Mouse (Mus musculus) embryonic facial prominence, embryonic 13.5 days (tissue): ENCODE measurements around the gene Gabpb2. TPM values are rescaled to one million over a fixed set of nuclear protein-coding genes. Genes with fewer than 3 reads are reported as not detected.

Experiments used
- ATAC-seq: fragments of 200-750 bp; cut with Nextera tagmentation; 2 replicates; pipeline ENCODE4 v1.8.0; 2017; ENCODE audit warnings: low read depth; ENCODE audit not compliant: insufficient number of reproducible peaks, insufficient read depth, low FRiP score, low TSS enrichment
- H3K27ac ChIP-seq: fragments of 300-500 bp; sonication (generic); 2 replicates; pipeline ENCODE4 v1.5.1; 2015; ENCODE audit warnings: moderate library complexity, mild to moderate bottlenecking, inconsistent platforms
- H3K27me3 ChIP-seq: fragments of 300-500 bp; sonication (generic); 2 replicates; pipeline ENCODE4 v1.6.1; 2015; ENCODE audit warnings: mild to moderate bottlenecking, inconsistent platforms
- H3K36me3 ChIP-seq: fragments of 300-500 bp; sonication (generic); 2 replicates; pipeline ENCODE4 v1.6.1; 2015; ENCODE audit warnings: mild to moderate bottlenecking, inconsistent platforms
- H3K4me1 ChIP-seq: fragments of 300-500 bp; sonication (generic); 2 replicates; pipeline ENCODE4 v1.6.1; 2015; ENCODE audit warnings: inconsistent platforms
- H3K4me2 ChIP-seq: fragments of 300-500 bp; sonication (generic); 2 replicates; pipeline ENCODE4 v1.6.1; 2015; ENCODE audit warnings: moderate library complexity, mild to moderate bottlenecking, inconsistent platforms
- H3K4me3 ChIP-seq: fragments of 300-500 bp; sonication (generic); 2 replicates; pipeline ENCODE4 v1.5.1; 2015; ENCODE audit warnings: mild to moderate bottlenecking, inconsistent platforms
- H3K9ac ChIP-seq: fragments of 300-500 bp; sonication (generic); 2 replicates; pipeline ENCODE4 v1.6.1; 2015; ENCODE audit warnings: mild to moderate bottlenecking, inconsistent platforms
- H3K9me3 ChIP-seq: fragments of 300-500 bp; sonication (generic); 2 replicates; pipeline ENCODE4 v1.6.1; 2016; ENCODE audit warnings: inconsistent platforms
- WGBS: fragments of 180-500 bp; shearing (Covaris S2); methylation state at CpG from one replicate; pipeline ENCODE4 v1.1.7; 2015; ENCODE audit warnings: mixed read lengths; 5-methylcytosine and 5-hydroxymethylcytosine counted together
- polyA plus RNA-seq: library from polyadenylated mRNA; unstranded; fragments of >200 nt; fragmentation: Nextera tagmentation; extraction: Ambion mirVana; gene quantifications from 2 replicates; pipeline ENCODE4 v1.2.1, GENCODE M21; 2015

The Gabpb2 gene
- polyA plus RNA-seq, 1 experiment from 2014 or later: 13.9 TPM

DNA sequence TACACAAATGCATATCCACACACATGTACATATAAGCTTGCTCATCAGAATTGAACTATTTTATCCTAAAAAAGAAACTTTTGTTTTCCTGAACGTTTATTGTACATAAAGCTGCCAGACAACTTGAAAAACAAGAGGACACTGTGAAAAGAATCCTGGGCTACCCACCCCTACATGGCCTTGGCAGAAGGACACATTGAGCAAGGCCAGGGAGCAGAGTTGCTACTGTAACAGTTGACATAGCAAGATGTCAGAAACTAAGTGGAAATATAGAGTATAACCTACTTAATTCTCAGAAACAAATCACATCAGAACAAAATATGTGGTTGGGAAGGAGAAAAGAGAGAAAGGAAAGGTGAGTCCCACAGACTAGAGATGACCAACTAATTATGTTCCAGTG, 35.9 kb downstream of the Gabpb2 start:
- H3K9ac ChIP-seq: no peak overlapping the region
- peaks cover 42% of the 10 kb centered on the region for H3K36me3 ChIP-seq
- no peak for ATAC-seq
- no peak overlapping the region for H3K27ac ChIP-seq
- H3K27me3 ChIP-seq: no peaks in the 10 kb centered on the region
- H3K4me1 ChIP-seq: no peaks in the 10 kb centered on the region
- no peaks in the 10 kb centered on the region for H3K9me3 ChIP-seq
- 64% methylated on average over 1 of the region's 1 CpGs for WGBS
- no peak overlapping the region for H3K4me3 ChIP-seq
- no peak overlapping the region for H3K4me2 ChIP-seq

DNA sequence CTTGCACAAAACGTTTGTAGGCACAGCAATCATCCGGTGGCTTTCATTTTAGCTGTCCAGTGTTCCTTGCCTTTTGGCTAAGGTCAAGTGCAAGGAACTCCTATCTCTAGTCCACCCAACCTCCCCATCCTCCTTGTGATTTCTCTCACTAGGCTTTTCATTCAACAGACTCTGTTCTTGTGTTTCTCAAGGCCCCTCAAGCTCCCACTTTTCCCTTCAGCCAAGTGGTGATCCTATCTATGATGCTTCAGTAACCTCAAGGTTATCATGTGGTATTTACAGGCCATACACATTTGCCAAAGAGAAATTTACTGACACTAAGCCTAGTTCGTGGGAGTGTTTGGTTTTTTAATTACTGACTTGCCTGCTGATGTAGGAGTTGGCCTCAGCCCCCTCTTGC, 37.8 kb downstream of the Gabpb2 start:
- Histone ChIP-seq H3K4me1 (no peaks in the 10 kb centered on the region), H3K9me3 (no peaks in the 10 kb centered on the region), H3K36me3 (peaks cover 23% of the 10 kb centered on the region), H3K4me2 (no peak overlapping the region), H3K27ac (no peak overlapping the region), H3K9ac (no peak overlapping the region), H3K27me3 (no peaks in the 10 kb centered on the region; the same call in 1 of the 2 replicates), H3K4me3 (no peak overlapping the region)
- no peak for ATAC-seq
- 71% methylated on average over 3 of the region's 3 CpGs for WGBS

DNA sequence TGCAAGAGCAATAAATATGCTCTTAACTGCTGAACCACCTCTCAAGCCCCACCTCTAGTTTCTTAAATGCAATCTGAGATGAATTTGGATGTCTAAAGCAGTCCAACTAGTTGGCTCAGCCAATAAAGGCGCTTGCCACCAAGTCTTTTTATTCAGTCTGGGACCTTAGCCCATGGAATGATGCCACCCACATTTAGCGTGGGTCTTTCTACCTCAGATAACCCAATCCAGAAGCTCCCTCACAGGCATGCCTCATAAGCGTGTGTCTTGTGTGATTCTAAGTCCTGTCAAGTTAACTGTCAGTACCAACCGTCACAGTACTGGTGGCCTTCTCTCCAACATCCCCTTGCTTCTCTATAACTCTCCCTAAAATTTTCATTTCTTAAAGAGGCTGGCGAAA, 38.8 kb downstream of the Gabpb2 start:
- 79% methylated on average over 5 of the region's 5 CpGs for WGBS
- Histone ChIP-seq H3K4me3 (no peak overlapping the region), H3K4me2 (no peak overlapping the region), H3K27me3 (peaks cover 3% of the 10 kb centered on the region), H3K9me3 (no peaks in the 10 kb centered on the region), H3K27ac (no peak overlapping the region), H3K4me1 (peaks cover 4% of the 10 kb centered on the region), H3K36me3 (peaks cover 14% of the 10 kb centered on the region), H3K9ac (no peak overlapping the region)
- no peak for ATAC-seq

DNA sequence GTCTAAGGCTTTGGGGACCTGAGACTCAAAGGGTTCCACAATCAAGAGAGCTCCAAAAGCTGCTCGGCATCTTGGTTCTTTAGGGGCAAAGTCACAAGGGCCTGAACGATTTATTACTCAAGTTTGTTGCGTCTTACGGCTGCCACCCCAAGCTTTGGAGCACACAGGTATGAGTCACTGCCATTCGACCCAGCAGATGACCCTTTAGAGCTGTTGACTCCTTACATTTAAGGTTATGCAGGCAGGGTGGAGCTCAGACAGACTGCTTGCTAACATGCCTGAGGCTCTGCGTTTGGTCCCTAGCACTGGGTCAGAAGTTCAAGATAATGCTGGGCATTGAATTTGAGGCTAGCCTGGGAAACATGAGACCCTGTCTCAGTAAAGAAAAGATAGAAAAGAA, 40.1 kb downstream of the Gabpb2 start:
- no peak overlapping the region for H3K9ac ChIP-seq

DNA sequence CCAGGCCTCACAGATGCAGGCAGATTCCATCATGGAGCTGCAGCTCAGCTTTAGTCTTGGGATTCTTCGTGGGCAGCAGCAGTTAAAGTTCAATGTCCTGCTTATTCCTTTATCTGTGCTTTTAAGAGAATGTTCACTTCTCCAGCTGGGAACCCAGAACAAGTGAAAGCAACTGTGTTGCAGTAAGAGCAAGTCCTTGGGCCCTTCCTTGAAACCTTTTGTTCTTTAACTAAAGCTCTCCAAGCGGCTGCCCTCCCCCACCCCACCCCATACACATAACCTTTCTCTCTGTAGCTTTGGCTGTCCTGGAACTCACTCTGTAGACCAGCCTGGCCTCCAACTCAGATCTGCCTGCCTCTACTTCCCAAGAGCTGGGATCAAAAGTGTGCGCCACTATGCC, 41.2 kb downstream of the Gabpb2 start:
- ATAC-seq: no peak
- WGBS: 62% methylated on average over 3 of the region's 3 CpGs
- no peak overlapping the region for H3K9ac ChIP-seq

More for the DNA sequence above, 40.1 kb downstream of the Gabpb2 start:
- 72% methylated on average over 6 of the region's 6 CpGs for WGBS
- Histone ChIP-seq H3K36me3 (peaks cover 11% of the 10 kb centered on the region), H3K4me3 (no peak overlapping the region), H3K27me3 (peaks cover 17% of the 10 kb centered on the region), H3K4me2 (no peak overlapping the region), H3K4me1 (peaks cover 17% of the 10 kb centered on the region), H3K27ac (no peak overlapping the region), H3K9me3 (no peaks in the 10 kb centered on the region)
- no peak for ATAC-seq

DNA sequence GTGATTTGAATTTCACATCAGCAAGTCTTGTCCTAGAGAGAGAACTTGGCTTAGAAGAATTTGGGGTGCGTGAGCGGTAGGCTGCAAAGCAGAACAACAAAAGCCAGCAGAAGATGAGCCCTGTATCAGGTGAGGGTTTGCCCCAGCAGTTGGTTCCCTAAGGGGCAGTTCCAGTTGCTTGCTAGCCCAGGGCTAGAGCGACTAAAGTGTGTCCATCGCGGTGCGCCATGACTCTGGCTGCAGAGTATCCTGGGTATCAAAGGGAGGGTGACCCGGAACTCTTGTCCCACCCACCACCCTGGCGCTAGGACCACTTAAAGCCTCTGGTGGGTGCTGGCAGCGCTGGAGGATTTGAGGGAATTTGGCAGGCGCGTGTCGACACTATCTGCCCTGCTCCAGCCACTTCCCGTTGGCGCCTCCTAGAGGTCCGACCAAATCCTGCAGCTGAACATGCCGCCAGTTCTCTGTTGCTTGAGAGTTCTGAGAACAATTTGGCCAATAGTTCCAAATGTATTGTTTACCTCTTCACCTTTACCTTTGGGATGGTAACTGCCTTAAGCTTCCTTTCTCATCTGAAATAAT, 43.6 kb downstream of the Gabpb2 start:
- H3K27me3 ChIP-seq: peaks cover 51% of the 10 kb centered on the region
- no peak overlapping the region for H3K9ac ChIP-seq
- peaks cover 45% of the 10 kb centered on the region for H3K36me3 ChIP-seq
- H3K4me2 ChIP-seq: peak overlapping the region; percentile 53
- H3K9me3 ChIP-seq: no peaks in the 10 kb centered on the region
- peak overlapping the region; percentile 32; the same call in 1 of the 2 replicates for H3K4me3 ChIP-seq
- 8% methylated on average over 16 of the region's 16 CpGs for WGBS
- H3K4me1 ChIP-seq: peaks cover 19% of the 10 kb centered on the region
- H3K27ac ChIP-seq: no peak overlapping the region
- ATAC-seq: no peak

More for the DNA sequence above, 41.2 kb downstream of the Gabpb2 start:
- Histone ChIP-seq H3K27ac (no peak overlapping the region), H3K4me2 (no peak overlapping the region), H3K4me3 (no peak overlapping the region), H3K4me1 (peaks cover 19% of the 10 kb centered on the region), H3K27me3 (peaks cover 28% of the 10 kb centered on the region), H3K36me3 (peaks cover 21% of the 10 kb centered on the region), H3K9me3 (no peaks in the 10 kb centered on the region)

DNA sequence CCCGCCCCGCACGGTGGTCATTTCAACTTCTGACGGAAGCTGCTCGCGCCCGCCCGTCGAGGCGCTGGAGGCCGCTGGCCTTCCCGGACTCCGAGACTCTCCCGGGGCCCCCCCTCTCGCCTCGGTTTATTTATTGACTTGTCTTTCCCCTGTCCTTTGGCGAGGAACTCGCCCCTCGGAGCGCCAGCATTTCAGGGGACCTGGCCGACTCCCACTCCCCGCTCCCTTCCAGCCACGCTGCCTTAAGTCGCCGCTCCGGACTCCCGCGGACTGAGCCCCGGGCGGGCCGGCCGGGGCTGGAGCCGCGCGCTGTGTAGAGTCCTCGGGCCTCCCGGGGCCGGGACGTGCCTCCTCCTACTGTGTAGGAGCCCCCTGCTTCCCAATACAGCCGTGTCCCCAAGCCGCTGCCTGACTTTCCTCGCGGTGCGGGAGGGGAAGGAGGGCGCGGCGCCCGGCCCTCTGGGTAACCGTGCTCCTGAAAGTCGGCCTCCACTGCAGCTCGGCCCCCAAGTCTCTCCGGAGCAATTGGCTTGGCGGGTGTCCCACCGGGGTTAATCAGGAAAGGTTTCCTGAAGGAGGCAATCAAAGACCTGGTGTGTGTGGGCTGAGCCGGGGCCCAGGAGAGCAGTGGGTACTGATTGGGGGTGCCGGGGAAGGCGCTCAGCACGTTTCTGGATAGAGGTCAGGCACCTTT, 44.3 kb downstream of the Gabpb2 start:
- WGBS: 16% methylated on average over 57 of the region's 58 CpGs
- Histone ChIP-seq H3K36me3 (peaks cover 52% of the 10 kb centered on the region), H3K9me3 (no peaks in the 10 kb centered on the region), H3K27ac (no peak overlapping the region), H3K4me1 (peaks cover 19% of the 10 kb centered on the region), H3K9ac (peak overlapping the region; percentile 65), H3K4me2 (peak overlapping the region; percentile 53), H3K27me3 (peaks cover 51% of the 10 kb centered on the region), H3K4me3 (peak overlapping the region; percentile 32)
- peak; percentile 35; the same call in 1 of the 2 replicates for ATAC-seq

DNA sequence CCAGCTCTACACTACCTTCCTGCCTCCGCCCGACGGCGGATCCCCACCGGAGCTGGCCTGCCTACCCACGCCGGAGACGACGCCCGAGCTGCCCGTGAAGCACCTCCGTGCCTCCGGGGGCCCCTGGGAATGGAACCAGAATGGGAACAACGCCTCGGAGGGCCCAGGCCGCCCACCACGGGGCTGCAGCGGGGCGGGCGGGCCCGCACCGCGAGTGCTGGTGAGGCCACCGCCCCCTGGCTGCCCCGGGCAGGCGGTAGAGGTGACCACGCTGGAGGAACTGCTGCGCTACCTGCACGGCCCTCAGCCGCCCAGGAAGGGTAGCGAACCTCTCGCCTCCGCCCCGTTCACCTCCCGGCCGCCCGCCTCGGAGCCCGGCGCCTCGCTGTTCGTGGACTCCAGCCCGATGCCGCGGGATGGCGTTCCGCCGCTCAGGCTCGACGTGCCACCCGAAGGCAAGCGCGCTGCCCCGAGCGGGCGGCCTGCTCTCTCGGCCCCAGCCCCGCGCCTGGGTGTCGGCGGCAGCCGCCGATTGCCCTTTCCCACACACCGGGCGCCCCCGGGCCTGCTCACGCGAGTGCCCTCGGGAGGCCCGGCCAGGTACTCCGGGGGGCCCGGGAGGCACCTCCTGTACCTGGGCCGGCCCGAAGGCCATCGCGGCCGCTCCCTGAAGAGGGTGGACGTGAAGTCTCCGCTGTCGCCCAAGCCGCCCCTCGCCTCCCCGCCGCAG, 45.0 kb downstream of the Gabpb2 start:
- no peak for ATAC-seq
- Histone ChIP-seq H3K27me3 (peaks cover 51% of the 10 kb centered on the region), H3K9me3 (no peaks in the 10 kb centered on the region), H3K4me1 (peaks cover 19% of the 10 kb centered on the region), H3K27ac (no peak overlapping the region), H3K36me3 (peaks cover 59% of the 10 kb centered on the region), H3K9ac (peak overlapping the region; percentile 65), H3K4me2 (peak overlapping the region; percentile 53), H3K4me3 (peak overlapping the region; percentile 32; the same call in 1 of the 2 replicates)
- 20% methylated on average over 77 of the region's 84 CpGs for WGBS

DNA sequence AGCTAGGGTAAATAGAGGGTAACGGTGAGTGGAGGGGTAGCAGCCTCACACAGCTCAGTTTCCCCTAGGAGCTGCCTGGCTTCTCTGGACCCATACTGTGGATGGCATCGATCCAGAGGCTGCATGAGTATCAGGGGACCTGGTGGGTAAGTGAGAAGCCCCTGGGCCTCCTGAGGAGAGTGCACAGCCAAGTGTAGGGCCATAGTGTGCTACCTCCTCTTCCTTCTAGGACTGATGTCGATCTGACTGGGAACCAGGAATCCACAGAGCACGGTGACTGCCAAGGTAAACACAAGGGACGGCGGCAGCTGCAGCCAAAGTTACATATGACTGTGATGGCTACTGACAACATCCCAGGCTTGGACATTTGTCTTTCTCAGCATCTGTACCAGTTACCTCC, 46.6 kb downstream of the Gabpb2 start:
- H3K9ac ChIP-seq: no peak overlapping the region
- no peaks in the 10 kb centered on the region for H3K9me3 ChIP-seq
- H3K27ac ChIP-seq: no peak overlapping the region
- H3K4me2 ChIP-seq: no peak overlapping the region
- no peak overlapping the region for H3K4me3 ChIP-seq
- peaks cover 75% of the 10 kb centered on the region for H3K36me3 ChIP-seq
- 77% methylated on average over 6 of the region's 6 CpGs for WGBS
- peaks cover 51% of the 10 kb centered on the region for H3K27me3 ChIP-seq
- no peak for ATAC-seq
- peaks cover 19% of the 10 kb centered on the region for H3K4me1 ChIP-seq

DNA sequence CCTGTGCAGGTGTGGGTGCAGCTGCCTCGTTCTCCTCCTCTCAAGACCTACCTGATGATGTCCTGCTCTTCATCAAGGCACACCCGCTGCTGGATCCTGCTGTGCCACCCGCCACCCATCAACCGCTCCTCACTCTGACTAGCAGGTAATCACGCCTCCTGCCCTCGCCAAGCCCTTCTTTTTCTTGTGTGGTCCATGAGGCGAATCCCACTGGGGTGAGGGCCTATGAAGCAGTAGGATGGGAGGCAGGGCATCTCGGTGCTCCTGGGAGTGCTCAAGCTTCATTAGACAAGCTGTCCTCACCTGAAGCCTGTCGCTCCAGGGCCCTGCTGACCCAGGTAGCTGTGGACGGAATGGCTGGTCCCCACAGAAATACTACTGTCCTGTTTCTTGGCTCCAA, 47.7 kb downstream of the Gabpb2 start:
- peaks cover 19% of the 10 kb centered on the region for H3K4me1 ChIP-seq
- H3K27me3 ChIP-seq: peaks cover 51% of the 10 kb centered on the region
- H3K9ac ChIP-seq: no peak overlapping the region
- no peak overlapping the region for H3K4me3 ChIP-seq
- ATAC-seq: no peak
- H3K4me2 ChIP-seq: no peak overlapping the region
- WGBS: 92% methylated on average over 10 of the region's 10 CpGs
- H3K27ac ChIP-seq: no peak overlapping the region
- no peaks in the 10 kb centered on the region; the same call in 1 of the 2 replicates for H3K9me3 ChIP-seq
- peaks cover 85% of the 10 kb centered on the region for H3K36me3 ChIP-seq

DNA sequence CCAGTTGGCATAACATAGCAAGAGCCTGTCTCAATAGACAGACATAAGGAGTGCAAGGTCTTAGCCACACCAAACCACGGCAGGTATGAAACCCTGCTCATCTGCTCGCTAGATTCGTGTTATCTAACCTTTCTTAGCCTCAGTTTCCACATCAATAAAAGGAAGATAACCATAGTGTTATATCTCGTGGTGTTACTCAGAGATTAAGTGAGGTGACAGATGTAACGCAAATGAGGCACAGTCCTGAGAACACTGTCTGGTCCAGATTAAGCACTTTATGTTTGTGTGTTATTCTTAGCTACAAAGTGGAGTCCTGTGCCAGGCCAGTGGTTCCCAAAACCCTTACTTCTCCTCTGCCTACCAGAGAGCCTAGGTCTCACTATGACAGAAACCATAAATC, 52.9 kb downstream of the Gabpb2 start:
- ATAC-seq: no peak

DNA sequence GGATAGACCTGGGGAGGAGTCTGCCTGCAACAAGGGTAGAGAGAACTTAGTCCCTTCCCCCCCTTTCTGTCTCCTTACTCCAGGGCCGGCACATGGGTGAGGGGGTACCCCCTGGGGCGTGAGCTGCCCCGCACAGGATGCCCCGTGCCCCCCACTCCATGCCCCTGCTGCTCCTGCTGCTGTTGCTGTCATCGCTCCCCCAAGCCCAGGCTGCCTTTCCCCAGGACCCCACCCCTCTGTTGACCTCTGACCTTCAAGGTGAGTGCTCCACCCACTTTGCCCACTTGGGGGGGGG, 53.5 kb downstream of the Gabpb2 start:
- Histone ChIP-seq H3K4me2 (no peak overlapping the region), H3K9me3 (no peaks in the 10 kb centered on the region; the same call in 1 of the 2 replicates), H3K4me3 (no peak overlapping the region), H3K9ac (no peak overlapping the region), H3K27me3 (peaks cover under 1% of the 10 kb centered on the region), H3K27ac (no peak overlapping the region), H3K4me1 (peaks cover 32% of the 10 kb centered on the region), H3K36me3 (peaks cover 50% of the 10 kb centered on the region)
- WGBS: 76% methylated on average over 5 of the region's 5 CpGs
- no peak for ATAC-seq

More for the DNA sequence above, 52.9 kb downstream of the Gabpb2 start:
- Histone ChIP-seq H3K9me3 (no peaks in the 10 kb centered on the region; the same call in 1 of the 2 replicates), H3K4me1 (peaks cover 27% of the 10 kb centered on the region), H3K27me3 (peaks cover 7% of the 10 kb centered on the region), H3K9ac (no peak overlapping the region), H3K4me2 (no peak overlapping the region), H3K4me3 (no peak overlapping the region), H3K36me3 (peaks cover 57% of the 10 kb centered on the region), H3K27ac (no peak overlapping the region)
- WGBS: 82% methylated on average over 5 of the region's 5 CpGs
